Mouse (Mus musculus): ENCODE data around the gene Dusp16. TPM values are rescaled to one million over a fixed set of nuclear protein-coding genes. Genes with fewer than 3 reads are reported as not detected.

Dusp16 gene
- polyA plus RNA-seq, 1 experiment from 2014 or later, result 3.5 TPM

- WGBS, result 90% methylated on average over 8 of the region's 8 CpGs
- Histone ChIP-seq H3K36me3 (ENCODE audit: control insufficient read depth, insufficient read depth, low read length) (peaks cover 3% of the 10 kb centered on the region; the same call in 1 of the 2 replicates), H3K27me3 (ENCODE audit: control insufficient read depth, insufficient read depth, low read length) (no peaks in the 10 kb centered on the region)
Observed at GRCm38 (mm10) chr6:134732813-134733212, 59.6 kb downstream of the Dusp16 start.

GRCm38 (mm10) chr6:134730978-134731377 lies 61.4 kb downstream of the Dusp16 start:
- Histone ChIP-seq H3K27me3 (ENCODE audit: control insufficient read depth, insufficient read depth, low read length) (no peaks in the 10 kb centered on the region), H3K9ac (replicated peaks; ENCODE audit: low read depth, low read length) (no peak overlapping the region), H3K4me2 (ENCODE audit: low read depth, low read length) (no peak overlapping the region), H3K9me3 (ENCODE audit: control insufficient read depth, low read length) (no peaks in the 10 kb centered on the region), H3K27ac (ENCODE audit: low read depth, low read length) (no peak overlapping the region), H3K4me1 (ENCODE audit: control insufficient read depth, insufficient read depth, low read length) (no peaks in the 10 kb centered on the region), H3K4me3 (ENCODE audit: low read depth, low read length) (no peak overlapping the region), H3K36me3 (ENCODE audit: control insufficient read depth, insufficient read depth, low read length) (peaks cover 3% of the 10 kb centered on the region; the same call in 1 of the 2 replicates)
- no peak for ATAC-seq (ENCODE audit: low read depth)
- WGBS, result 95% methylated on average over 3 of the region's 3 CpGs

More at GRCm38 (mm10) chr6:134732813-134733212, 59.6 kb downstream of the Dusp16 start:
- Histone ChIP-seq H3K27ac (ENCODE audit: low read depth, low read length) (no peak overlapping the region), H3K4me2 (ENCODE audit: low read depth, low read length) (no peak overlapping the region), H3K4me1 (ENCODE audit: control insufficient read depth, insufficient read depth, low read length) (no peaks in the 10 kb centered on the region), H3K9ac (replicated peaks; ENCODE audit: low read depth, low read length) (no peak overlapping the region), H3K4me3 (ENCODE audit: low read depth, low read length) (no peak overlapping the region), H3K9me3 (ENCODE audit: control insufficient read depth, low read length) (no peaks in the 10 kb centered on the region)
- ATAC-seq (ENCODE audit: low read depth), result no peak

- Histone ChIP-seq H3K27me3 (ENCODE audit: control insufficient read depth, insufficient read depth, low read length) (no peaks in the 10 kb centered on the region), H3K9ac (replicated peaks; ENCODE audit: low read depth, low read length) (no peak overlapping the region), H3K4me2 (ENCODE audit: low read depth, low read length) (no peak overlapping the region), H3K4me1 (ENCODE audit: control insufficient read depth, insufficient read depth, low read length) (no peaks in the 10 kb centered on the region), H3K27ac (ENCODE audit: low read depth, low read length) (no peak overlapping the region), H3K36me3 (ENCODE audit: control insufficient read depth, insufficient read depth, low read length) (no peaks in the 10 kb centered on the region), H3K4me3 (ENCODE audit: low read depth, low read length) (no peak overlapping the region), H3K9me3 (ENCODE audit: control insufficient read depth, low read length) (no peaks in the 10 kb centered on the region)
- ATAC-seq (ENCODE audit: low read depth), result no peak
Observed at GRCm38 (mm10) chr6:134725406-134725805, 67.0 kb downstream of the Dusp16 start.

GRCm38 (mm10) chr6:134723833-134724553 lies 68.4 kb downstream of the Dusp16 start:
- H3K4me2 ChIP-seq (ENCODE audit: low read depth, low read length), result no peak overlapping the region
- no peaks in the 10 kb centered on the region for H3K4me1 ChIP-seq (ENCODE audit: control insufficient read depth, insufficient read depth, low read length)
- WGBS, result 89% methylated on average over 9 of the region's 9 CpGs
- no peaks in the 10 kb centered on the region for H3K36me3 ChIP-seq (ENCODE audit: control insufficient read depth, insufficient read depth, low read length)
- H3K9ac ChIP-seq (replicated peaks; ENCODE audit: low read depth, low read length), result no peak overlapping the region
- H3K27me3 ChIP-seq (ENCODE audit: control insufficient read depth, insufficient read depth, low read length), result no peaks in the 10 kb centered on the region
- no peaks in the 10 kb centered on the region for H3K9me3 ChIP-seq (ENCODE audit: control insufficient read depth, low read length)
- no peak for ATAC-seq (ENCODE audit: low read depth)
- H3K4me3 ChIP-seq (ENCODE audit: low read depth, low read length), result no peak overlapping the region
- no peak overlapping the region for H3K27ac ChIP-seq (ENCODE audit: low read depth, low read length)

GRCm38 (mm10) chr6:134723326-134723725 lies 69.1 kb downstream of the Dusp16 start:
- no peak overlapping the region for H3K4me2 ChIP-seq (ENCODE audit: low read depth, low read length)
- no peak overlapping the region for H3K27ac ChIP-seq (ENCODE audit: low read depth, low read length)
- no peaks in the 10 kb centered on the region for H3K9me3 ChIP-seq (ENCODE audit: control insufficient read depth, low read length)
- H3K4me1 ChIP-seq (ENCODE audit: control insufficient read depth, insufficient read depth, low read length), result no peaks in the 10 kb centered on the region
- no peak overlapping the region for H3K4me3 ChIP-seq (ENCODE audit: low read depth, low read length)
- 92% methylated on average over 7 of the region's 7 CpGs for WGBS
- no peaks in the 10 kb centered on the region for H3K36me3 ChIP-seq (ENCODE audit: control insufficient read depth, insufficient read depth, low read length)
- no peak overlapping the region for H3K9ac ChIP-seq (replicated peaks; ENCODE audit: low read depth, low read length)
- H3K27me3 ChIP-seq (ENCODE audit: control insufficient read depth, insufficient read depth, low read length), result no peaks in the 10 kb centered on the region
- no peak for ATAC-seq (ENCODE audit: low read depth)

- Histone ChIP-seq H3K27ac (ENCODE audit: low read depth, low read length) (no peak overlapping the region), H3K36me3 (ENCODE audit: control insufficient read depth, insufficient read depth, low read length) (no peaks in the 10 kb centered on the region), H3K9me3 (ENCODE audit: control insufficient read depth, low read length) (no peaks in the 10 kb centered on the region), H3K4me1 (ENCODE audit: control insufficient read depth, insufficient read depth, low read length) (no peaks in the 10 kb centered on the region), H3K9ac (replicated peaks; ENCODE audit: low read depth, low read length) (no peak overlapping the region), H3K4me2 (ENCODE audit: low read depth, low read length) (no peak overlapping the region), H3K27me3 (ENCODE audit: control insufficient read depth, insufficient read depth, low read length) (no peaks in the 10 kb centered on the region), H3K4me3 (ENCODE audit: low read depth, low read length) (no peak overlapping the region)
- 92% methylated on average over 8 of the region's 8 CpGs for WGBS
- ATAC-seq (ENCODE audit: low read depth), result no peak
Observed at GRCm38 (mm10) chr6:134722906-134723305, 69.5 kb downstream of the Dusp16 start.

- WGBS, result 84% methylated on average over 6 of the region's 6 CpGs
- Histone ChIP-seq H3K4me2 (ENCODE audit: low read depth, low read length) (no peak overlapping the region), H3K36me3 (ENCODE audit: control insufficient read depth, insufficient read depth, low read length) (no peaks in the 10 kb centered on the region), H3K27ac (ENCODE audit: low read depth, low read length) (no peak overlapping the region), H3K9me3 (ENCODE audit: control insufficient read depth, low read length) (no peaks in the 10 kb centered on the region), H3K4me1 (ENCODE audit: control insufficient read depth, insufficient read depth, low read length) (no peaks in the 10 kb centered on the region), H3K9ac (replicated peaks; ENCODE audit: low read depth, low read length) (no peak overlapping the region), H3K4me3 (ENCODE audit: low read depth, low read length) (no peak overlapping the region), H3K27me3 (ENCODE audit: control insufficient read depth, insufficient read depth, low read length) (no peaks in the 10 kb centered on the region)
- peak; percentile 72 for ATAC-seq (ENCODE audit: low read depth)
Observed at GRCm38 (mm10) chr6:134721729-134722269, 70.6 kb downstream of the Dusp16 start.

GRCm38 (mm10) chr6:134720150-134720549 lies 72.3 kb downstream of the Dusp16 start:
- H3K4me1 ChIP-seq (ENCODE audit: control insufficient read depth, insufficient read depth, low read length), result no peaks in the 10 kb centered on the region
- no peaks in the 10 kb centered on the region for H3K27me3 ChIP-seq (ENCODE audit: control insufficient read depth, insufficient read depth, low read length)
- no peak overlapping the region for H3K4me2 ChIP-seq (ENCODE audit: low read depth, low read length)
- H3K9me3 ChIP-seq (ENCODE audit: control insufficient read depth, low read length), result no peaks in the 10 kb centered on the region
- 92% methylated on average over 5 of the region's 5 CpGs for WGBS
- H3K36me3 ChIP-seq (ENCODE audit: control insufficient read depth, insufficient read depth, low read length), result no peaks in the 10 kb centered on the region
- no peak overlapping the region for H3K9ac ChIP-seq (replicated peaks; ENCODE audit: low read depth, low read length)
- H3K27ac ChIP-seq (ENCODE audit: low read depth, low read length), result no peak overlapping the region
- ATAC-seq (ENCODE audit: low read depth), result no peak
- no peak overlapping the region for H3K4me3 ChIP-seq (ENCODE audit: low read depth, low read length)

- Histone ChIP-seq H3K36me3 (ENCODE audit: control insufficient read depth, insufficient read depth, low read length) (no peaks in the 10 kb centered on the region), H3K4me2 (ENCODE audit: low read depth, low read length) (no peak overlapping the region), H3K4me1 (ENCODE audit: control insufficient read depth, insufficient read depth, low read length) (no peaks in the 10 kb centered on the region), H3K9ac (replicated peaks; ENCODE audit: low read depth, low read length) (no peak overlapping the region), H3K27me3 (ENCODE audit: control insufficient read depth, insufficient read depth, low read length) (no peaks in the 10 kb centered on the region), H3K9me3 (ENCODE audit: control insufficient read depth, low read length) (no peaks in the 10 kb centered on the region), H3K4me3 (ENCODE audit: low read depth, low read length) (no peak overlapping the region), H3K27ac (ENCODE audit: low read depth, low read length) (no peak overlapping the region)
- ATAC-seq (ENCODE audit: low read depth), result no peak
- 97% methylated on average over 5 of the region's 5 CpGs for WGBS
Observed at GRCm38 (mm10) chr6:134719156-134719555, 73.3 kb downstream of the Dusp16 start.

All from neural tube, embryonic 14.5 days (tissue).